Mouse (Mus musculus): ENCODE results near the gene Cnpy4. TPM values are rescaled to one million over a fixed set of nuclear protein-coding genes. Genes with fewer than 3 reads are reported as not detected.

Cnpy4 gene
- total and polyA plus RNA-seq, 3 experiments, result 7.8 to 12.1 TPM; not detected in 1

DNA sequence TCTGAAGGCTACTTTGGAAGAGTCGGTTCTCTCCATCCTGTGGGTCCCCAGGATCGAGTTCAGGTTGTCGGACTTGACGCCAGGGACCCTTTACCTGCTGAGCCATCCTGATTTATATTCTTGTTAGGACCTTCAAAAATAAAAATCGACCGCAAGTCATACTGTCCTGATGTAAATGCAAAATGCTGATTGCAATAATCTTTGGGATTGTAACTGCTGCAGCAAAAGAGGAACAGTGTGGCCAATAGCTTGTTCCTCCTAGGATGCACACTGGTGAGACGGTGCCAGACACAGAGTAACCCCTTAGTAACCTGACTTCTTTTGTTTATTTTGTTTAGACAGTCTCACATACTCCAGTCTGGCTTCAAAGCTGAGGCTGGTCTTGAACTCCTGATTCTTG, 8.2 kb downstream of the Cnpy4 start:
- Histone ChIP-seq H3K9ac (ENCODE audit: control insufficient read depth, low read depth, low read length, poor library complexity, severe bottlenecking) (peak overlapping the region; percentile 71), H3K27ac (ENCODE audit: control insufficient read depth, low read depth, low read length) (peak overlapping the region; percentile 78), H3K4me1 (ENCODE audit: control insufficient read depth in 1 of 2, insufficient read depth in 2 of 2, low read length in 2 of 2) (no peaks in the 10 kb centered on the region; a peak in 1 of 4 replicates), H3K4me3 (ENCODE audit: control insufficient read depth in 1 of 2, insufficient read depth in 1 of 2, low read depth in 2 of 2, low read length in 2 of 2) (peak overlapping the region; percentile 65), H3K36me3 (ENCODE audit: control insufficient read depth in 1 of 2, insufficient read depth in 2 of 2, low read length in 2 of 2) (peaks cover 0 to 3% of the 10 kb centered on the region in 2 experiments; a peak in 2 of 4 replicates), H3K27me3 (ENCODE audit: control insufficient read depth in 1 of 2, insufficient read depth in 2 of 2, low read length in 2 of 2) (no peaks in the 10 kb centered on the region), H3K79me2 (ENCODE audit: control insufficient read depth, insufficient read depth, low read length, poor library complexity) (peaks cover 4% of the 10 kb centered on the region; the same call in 1 of the 2 replicates), H3K9me3 (replicated peaks; ENCODE audit: insufficient read depth, low read length) (no peaks in the 10 kb centered on the region)
- peak; percentile 80 for DNase-seq (ENCODE audit: low read depth, low spot score)
- TF ChIP-seq MAFK (IDR thresholded peaks at IDR 0.05; ENCODE audit: borderline replicate concordance, low read depth, low read length) (0 out of 2 replicates have a peak, but pooled peaks have one; percentile 36), JUND (IDR thresholded peaks at IDR 0.05; ENCODE audit: low read depth, low read length) (no peak), NELFE (IDR thresholded peaks at IDR 0.05; ENCODE audit: low read depth, low read length) (no peak), TAL1 (IDR thresholded peaks at IDR 0.05; ENCODE audit: low read length) (peak; percentile 4; the same call in 1 of the 2 replicates), GABPA (IDR thresholded peaks at IDR 0.05; ENCODE audit: low read depth, low read length) (no peak), NRF1 (IDR thresholded peaks at IDR 0.05; ENCODE audit: insufficient read depth, low read depth, low read length, poor library complexity, severe bottlenecking) (no peak), MYB (IDR thresholded peaks at IDR 0.05; ENCODE audit: low read depth, low read length) (no peak), ZNF384 (IDR thresholded peaks at IDR 0.05; ENCODE audit: low read depth, low read length) (peak; percentile 70), E2F4 (IDR thresholded peaks at IDR 0.05; ENCODE audit: borderline replicate concordance, low read depth, low read length) (no peak), MXI1 (IDR thresholded peaks at IDR 0.05; ENCODE audit: low read depth, low read length) (no peak; the same call in 1 of the 2 replicates), USF2 (IDR thresholded peaks at IDR 0.05; ENCODE audit: borderline replicate concordance in 1 of 2, insufficient read depth in 1 of 2, low read depth in 1 of 2, low read length in 2 of 2) (no peak), ETS1 (IDR thresholded peaks at IDR 0.05; ENCODE audit: low read depth, low read length) (peak; percentile 64; the same call in 1 of the 2 replicates), TCF12 (IDR thresholded peaks at IDR 0.05; ENCODE audit: low read depth, low read length) (peak; percentile 36; the same call in 1 of the 2 replicates), SIN3A (IDR thresholded peaks at IDR 0.05; ENCODE audit: low read length) (peak; percentile 66), ZKSCAN1 (IDR thresholded peaks at IDR 0.05; ENCODE audit: low read depth, low read length) (no peak), EP300 (IDR thresholded peaks at IDR 0.05; ENCODE audit: low read depth in 1 of 2, low read length in 2 of 2) (peak; percentile 32 to 68), RCOR1 (IDR thresholded peaks at IDR 0.05; ENCODE audit: low read depth, low read length) (peak; percentile 53), GATA1 (IDR thresholded peaks at IDR 0.05; ENCODE audit: low read depth, low read length) (0 out of 2 replicates have a peak, but pooled peaks have one; percentile 5), MAZ (IDR thresholded peaks at IDR 0.05; ENCODE audit: low read depth, low read length) (no peak), ZC3H11A (IDR thresholded peaks at IDR 0.05; ENCODE audit: low read depth, low read length) (no peak), POLR2AphosphoS2 (IDR thresholded peaks at IDR 0.05; ENCODE audit: low read length) (no peak), BHLHE40 (IDR thresholded peaks at IDR 0.05; ENCODE audit: borderline replicate concordance, low read depth, low read length) (no peak; the same call in 1 of the 2 replicates), CHD1 (IDR thresholded peaks at IDR 0.05; ENCODE audit: low read depth, low read length) (no peak), UBTF (IDR thresholded peaks at IDR 0.05; ENCODE audit: borderline replicate concordance, insufficient read depth, low read depth, low read length) (no peak), MEF2A (IDR thresholded peaks at IDR 0.05; ENCODE audit: extremely low read depth, insufficient replicate concordance, low read depth, low read length, poor library complexity, severe bottlenecking) (no peak), MYC (IDR thresholded peaks at IDR 0.05; ENCODE audit: low read depth, low read length) (no peak), ELF1 (IDR thresholded peaks at IDR 0.05; ENCODE audit: low read depth, low read length) (no peak), KAT2A (conservative IDR thresholded peaks at IDR 0.05; ENCODE audit: low read depth, low read length) (no peak), RAD21 (IDR thresholded peaks at IDR 0.05; ENCODE audit: low read depth, low read length) (no peak), MAX (IDR thresholded peaks at IDR 0.05; ENCODE audit: low read length) (no peak), POLR2A (IDR thresholded peaks at IDR 0.05; ENCODE audit: control insufficient read depth in 1 of 2, insufficient read depth in 1 of 2, low read depth in 1 of 2, low read length in 2 of 2, poor library complexity in 1 of 2) (no peak; a peak in 1 of 4 replicates), ZMIZ1 (IDR thresholded peaks at IDR 0.05; ENCODE audit: low read depth, low read length) (0 out of 2 replicates have a peak, but pooled peaks have one; percentile 28), USF1 (IDR thresholded peaks at IDR 0.05; ENCODE audit: low read depth, low read length) (no peak), TBP (IDR thresholded peaks at IDR 0.05; ENCODE audit: low read depth, low read length) (no peak), POLR2AphosphoS5 (IDR thresholded peaks at IDR 0.05; ENCODE audit: borderline replicate concordance, low read depth, low read length) (no peak), HCFC1 (IDR thresholded peaks at IDR 0.05; ENCODE audit: low read depth, low read length) (peak; percentile 42; the same call in 1 of the 2 replicates), SMC3 (IDR thresholded peaks at IDR 0.05; ENCODE audit: low read depth, low read length) (no peak)

Measured in MEL (cell line).